Mouse (Mus musculus): ENCODE measurements at regions not wholly inside any gene's neighbourhood (a gene's known extent, or its start where the extent isn't known, plus 50 kb on each side); places are given as distances from the start of the nearest gene placed in this dataset.
"Not testable (repeated sequence)": the region's sequence is repeated elsewhere in the genome, so short reads cannot be mapped to it uniquely, and the experiment has no call there.

DNA sequence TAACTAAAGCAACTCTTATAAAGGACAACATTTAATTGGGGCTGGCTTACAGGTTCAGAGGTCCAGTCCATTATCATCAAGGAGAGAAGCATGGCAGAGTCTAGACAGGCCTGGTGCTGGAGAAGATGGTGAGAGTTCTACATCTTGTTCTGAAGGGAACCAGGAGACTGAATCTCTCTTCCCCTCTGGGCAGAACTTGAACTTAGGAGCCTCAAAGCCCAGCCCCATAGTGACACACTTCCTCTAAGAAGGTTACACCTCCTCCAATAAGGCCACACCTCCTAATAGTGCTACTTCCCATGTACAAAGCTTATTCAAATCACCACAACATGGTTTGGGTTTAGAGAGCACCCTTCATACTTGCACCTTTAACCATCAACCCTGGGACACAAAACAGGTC, 136.5 kb upstream of the Nabp1 start:
- no peak for ATAC-seq (replicated peaks; ENCODE audit: low FRiP score, poor library complexity, severe bottlenecking)

DNA sequence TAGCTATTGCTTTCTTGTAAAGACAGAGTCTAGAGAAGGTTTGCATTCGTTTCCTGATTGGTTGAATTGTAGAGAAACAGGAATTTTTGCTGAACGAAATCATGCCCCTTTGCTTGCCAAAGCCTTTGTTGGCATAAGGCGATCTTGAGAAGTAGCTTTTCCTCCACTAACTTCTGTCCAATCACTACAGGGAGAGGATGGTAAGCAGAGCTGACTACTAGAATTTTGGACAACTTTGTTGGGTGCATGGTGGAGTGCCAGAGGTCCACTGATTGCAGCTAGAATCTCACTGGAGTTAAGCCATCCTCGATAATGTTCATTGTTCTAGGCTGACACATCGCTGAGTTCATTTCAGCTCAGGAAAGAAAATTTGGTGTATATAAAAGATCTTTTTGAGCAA, 131.1 kb upstream of the Nabp1 start:
- ATAC-seq (replicated peaks; ENCODE audit: low FRiP score, poor library complexity, severe bottlenecking): no peak

DNA sequence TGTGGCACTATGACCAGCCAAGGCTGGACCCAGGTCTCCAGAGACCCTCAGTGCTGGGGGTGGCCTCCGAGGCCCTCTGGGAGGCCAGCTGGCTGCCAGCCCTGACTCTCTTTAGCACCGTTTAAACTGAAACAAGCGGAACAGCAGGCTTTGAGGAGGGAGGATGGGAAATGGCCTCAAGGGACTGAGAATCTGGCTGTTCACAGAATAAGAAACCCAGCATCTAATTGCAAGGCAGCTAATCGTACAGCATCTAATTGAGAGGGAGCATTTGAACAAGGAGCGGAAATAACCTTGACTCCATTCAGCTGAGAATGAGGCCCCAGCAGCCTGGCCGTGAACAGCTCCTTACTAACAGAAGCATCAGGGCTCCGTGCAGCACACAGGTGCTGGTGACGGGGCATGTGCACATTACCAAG, 129.2 kb upstream of the Nabp1 start:
- ATAC-seq (replicated peaks; ENCODE audit: low FRiP score, poor library complexity, severe bottlenecking): no peak

DNA sequence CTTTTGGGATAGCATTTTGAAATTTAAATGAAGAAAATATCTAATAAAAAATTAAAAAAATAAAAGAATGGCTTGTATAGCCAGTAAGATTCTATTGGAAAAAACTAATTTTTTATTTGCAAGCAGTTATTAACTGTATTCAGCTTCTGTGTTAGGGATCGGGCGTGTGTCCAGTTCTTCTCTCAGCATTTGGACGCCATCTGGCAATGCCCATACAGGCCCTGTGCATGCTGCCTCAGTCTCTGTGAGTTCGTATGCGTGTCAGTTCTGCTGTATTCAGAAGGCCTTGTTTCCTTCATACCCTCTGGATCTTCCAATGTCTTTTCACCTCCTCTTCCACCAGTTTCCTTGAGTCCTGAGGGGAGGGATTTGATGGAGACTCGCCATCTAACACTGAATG, 123.8 kb upstream of the Nabp1 start:
- ATAC-seq (replicated peaks; ENCODE audit: low FRiP score, poor library complexity, severe bottlenecking): no peak

DNA sequence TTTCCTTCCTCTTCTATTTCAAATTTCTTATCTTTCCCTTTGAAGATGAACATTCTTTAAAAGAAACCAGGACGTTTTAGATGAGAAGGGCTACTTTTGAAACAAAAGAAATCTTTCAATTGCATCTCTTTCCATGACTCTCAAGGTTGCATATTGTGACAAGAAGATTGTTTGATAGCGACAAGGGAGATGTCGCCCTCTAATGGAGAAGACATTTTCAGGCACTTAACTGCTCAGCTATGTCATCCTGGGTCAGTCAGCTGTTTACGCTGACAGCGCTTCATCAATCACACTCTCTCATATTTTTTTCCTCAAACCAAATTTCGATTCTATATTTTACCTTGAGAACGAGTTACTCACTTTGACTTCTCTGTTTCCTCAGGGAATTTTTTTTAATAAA, 122.2 kb upstream of the Nabp1 start:
- no peak for ATAC-seq (replicated peaks; ENCODE audit: low FRiP score, poor library complexity, severe bottlenecking)

DNA sequence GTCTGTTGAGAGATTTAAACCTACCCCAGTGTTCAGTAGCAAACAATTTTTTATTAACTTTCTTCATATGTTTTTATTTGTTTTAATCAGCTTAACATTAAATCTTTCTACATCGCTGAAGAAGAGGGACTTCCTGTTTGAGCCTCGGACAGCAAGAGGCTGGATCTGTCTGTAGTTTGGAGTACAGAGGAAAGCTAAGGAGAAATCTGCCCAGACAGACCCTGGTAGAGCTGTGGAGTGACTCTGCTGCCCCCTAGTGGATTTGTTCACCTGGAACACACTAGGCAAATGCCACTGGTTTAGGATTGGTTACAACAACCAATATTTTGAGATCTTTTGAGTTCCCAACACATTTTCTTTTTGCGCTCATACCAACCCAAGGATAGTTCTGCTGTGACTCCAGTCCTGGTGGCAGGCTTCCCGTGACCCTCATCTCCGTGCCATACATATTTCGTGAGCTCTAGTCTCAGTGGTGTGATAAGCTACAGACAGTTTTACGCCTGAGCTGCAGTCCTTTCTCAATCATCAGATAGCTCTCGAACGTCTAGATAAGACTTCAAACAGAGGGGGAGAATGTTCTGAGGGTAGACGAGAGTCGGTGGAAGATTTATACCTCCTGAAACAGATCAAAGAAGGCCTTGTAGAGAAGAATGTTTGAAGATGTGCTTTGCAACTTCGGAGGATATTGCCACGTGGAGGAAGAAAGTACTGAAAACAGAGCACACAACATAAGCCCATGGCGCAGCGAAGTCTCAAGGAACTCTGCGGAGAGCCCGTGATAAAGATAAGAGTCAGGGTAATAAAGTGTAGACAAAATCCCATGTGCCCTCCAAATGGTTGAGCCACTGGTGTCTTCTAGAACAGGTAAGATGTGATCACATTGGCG, 119.0 kb upstream of the Nabp1 start:
- ATAC-seq (replicated peaks; ENCODE audit: low FRiP score, poor library complexity, severe bottlenecking): peak; percentile 74

DNA sequence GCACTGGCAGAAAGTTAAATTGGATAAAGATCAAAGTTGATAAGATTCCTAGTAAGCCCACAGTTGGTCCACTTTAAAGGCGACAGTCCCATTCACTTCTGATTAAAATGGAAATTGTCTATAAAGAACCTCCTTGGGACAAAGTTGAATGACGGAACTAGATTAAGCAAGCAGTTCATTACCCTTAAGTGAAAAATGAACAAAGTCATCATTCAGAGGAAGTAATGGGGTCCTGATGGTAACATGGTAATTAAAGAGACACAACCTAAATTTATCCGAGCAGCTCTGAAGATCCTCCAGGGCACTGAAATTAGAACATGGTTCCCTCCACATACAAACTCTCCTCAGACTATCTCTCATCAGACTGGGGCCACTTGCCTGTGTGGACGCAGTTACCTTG, 116.4 kb upstream of the Nabp1 start:
- no peak for ATAC-seq (replicated peaks; ENCODE audit: low FRiP score, poor library complexity, severe bottlenecking)

DNA sequence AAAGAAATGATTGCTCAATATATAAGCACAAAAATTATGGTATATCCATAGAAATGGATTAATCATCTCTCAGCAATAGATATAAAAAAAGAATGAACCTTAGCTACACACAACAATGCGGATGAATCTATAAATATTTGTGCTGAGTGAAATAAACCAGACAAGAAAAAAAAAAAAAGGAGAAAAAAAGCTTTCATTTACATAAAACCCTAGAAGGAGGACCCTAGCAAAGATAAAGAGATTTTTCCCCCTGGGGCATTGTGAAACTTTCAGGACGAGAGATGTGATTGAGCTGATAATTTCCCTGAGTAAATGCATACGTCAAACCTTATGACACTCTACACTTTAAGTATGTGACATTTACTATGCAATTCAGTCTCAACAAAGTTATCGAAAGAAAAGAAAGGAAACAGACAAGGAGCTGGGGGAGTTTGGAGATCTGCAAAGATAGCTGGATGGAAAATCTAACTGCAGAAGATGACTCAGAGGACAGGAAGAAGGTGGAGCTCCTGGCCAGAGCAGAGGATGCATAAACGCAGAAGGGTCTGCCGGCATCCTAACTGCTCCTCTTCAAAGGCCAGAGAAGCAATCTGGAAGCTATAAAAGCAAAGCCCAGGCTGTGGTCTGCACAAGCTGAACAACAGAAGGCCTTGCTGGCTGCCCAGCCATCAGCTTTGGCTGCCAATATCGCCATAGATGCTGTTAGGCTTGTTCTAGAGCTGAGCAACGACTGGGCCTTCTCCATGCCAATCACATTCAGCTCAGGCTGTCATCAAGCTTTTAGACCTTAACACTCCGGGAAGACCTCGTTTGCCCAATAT, 115.6 kb upstream of the Nabp1 start:
- no peak for ATAC-seq (replicated peaks; ENCODE audit: low FRiP score, poor library complexity, severe bottlenecking)

DNA sequence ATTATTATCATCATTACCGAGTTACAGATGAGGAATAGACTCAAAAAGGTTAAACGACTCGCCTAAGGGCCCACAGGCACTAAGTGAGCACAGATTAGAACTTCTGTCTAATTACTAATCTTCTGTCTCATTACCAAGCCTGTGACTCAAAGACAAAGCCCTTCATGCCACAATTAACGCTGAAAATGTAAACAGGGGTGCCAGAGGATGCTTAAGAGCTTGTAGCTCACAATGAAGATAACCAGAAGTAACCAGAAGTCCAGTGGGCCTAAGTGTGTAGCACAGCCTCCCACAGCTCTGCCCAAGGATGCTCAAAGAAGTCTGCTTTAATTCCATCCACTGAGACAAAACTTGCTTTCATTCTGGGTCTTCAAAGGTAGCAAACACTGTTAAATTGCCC, 113.7 kb upstream of the Nabp1 start:
- ATAC-seq (replicated peaks; ENCODE audit: low FRiP score, poor library complexity, severe bottlenecking): no peak

DNA sequence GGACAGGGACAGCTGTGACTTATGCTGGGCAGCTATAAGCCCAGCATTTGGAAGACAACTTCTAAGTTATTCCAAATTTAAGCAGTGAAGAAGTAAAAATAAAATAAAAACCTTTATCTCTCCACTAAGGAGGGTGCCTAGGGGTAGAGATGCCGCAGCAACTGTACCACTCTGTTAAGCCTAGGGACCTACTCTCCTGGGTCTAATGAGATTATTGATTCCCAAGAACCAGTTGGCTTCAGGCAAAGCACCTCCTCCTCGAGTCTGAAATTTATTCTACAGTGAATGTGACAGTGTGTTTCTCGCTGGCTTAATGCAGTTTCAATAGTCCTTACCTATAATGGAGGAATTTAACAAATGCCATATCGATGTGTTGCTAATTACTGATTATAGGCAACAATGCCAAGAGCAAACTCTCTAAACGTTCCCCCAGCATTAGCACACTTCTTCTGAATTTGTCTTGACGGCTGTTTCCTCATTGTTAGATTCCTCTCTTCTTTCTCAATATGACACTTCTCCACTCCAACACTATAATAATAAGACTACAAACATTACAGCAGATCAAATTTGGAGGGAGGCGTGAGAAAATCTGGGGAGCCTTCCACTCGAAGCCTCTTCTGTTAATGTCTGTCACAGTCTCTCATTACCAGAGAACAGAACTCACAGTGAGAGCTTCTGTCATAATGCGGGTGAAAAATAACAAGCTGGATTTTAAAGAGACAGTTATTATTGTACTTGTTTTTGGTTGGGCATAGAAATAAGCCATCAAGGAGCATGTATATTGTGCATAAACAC, 112.6 kb upstream of the Nabp1 start:
- no peak for ATAC-seq (replicated peaks; ENCODE audit: low FRiP score, poor library complexity, severe bottlenecking)

DNA sequence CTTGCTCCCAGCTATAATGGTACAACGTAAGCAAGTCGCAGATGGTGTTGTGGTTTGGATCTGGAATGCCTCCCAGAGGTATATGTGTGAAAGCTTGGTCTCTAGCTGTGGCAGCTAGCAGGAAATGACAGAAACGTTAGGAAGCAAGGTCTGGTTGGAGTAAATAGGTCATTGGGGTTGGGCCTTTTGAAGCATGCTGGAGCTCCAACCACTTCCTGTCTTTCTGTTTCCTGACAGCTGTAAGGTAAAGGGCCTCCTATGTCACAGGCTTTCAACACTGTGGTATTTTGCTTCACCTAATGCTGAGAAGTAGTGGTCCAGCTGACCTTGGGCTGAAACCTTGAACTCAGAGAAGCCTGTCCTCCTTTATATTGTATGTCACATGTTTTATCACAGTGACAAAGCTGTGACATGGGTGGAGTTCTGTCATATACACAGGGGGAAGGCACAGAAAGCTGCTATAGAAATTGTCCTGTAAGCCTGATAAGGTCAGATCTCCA, 106.8 kb upstream of the Nabp1 start:
- ATAC-seq (replicated peaks; ENCODE audit: low FRiP score, poor library complexity, severe bottlenecking): no peak

DNA sequence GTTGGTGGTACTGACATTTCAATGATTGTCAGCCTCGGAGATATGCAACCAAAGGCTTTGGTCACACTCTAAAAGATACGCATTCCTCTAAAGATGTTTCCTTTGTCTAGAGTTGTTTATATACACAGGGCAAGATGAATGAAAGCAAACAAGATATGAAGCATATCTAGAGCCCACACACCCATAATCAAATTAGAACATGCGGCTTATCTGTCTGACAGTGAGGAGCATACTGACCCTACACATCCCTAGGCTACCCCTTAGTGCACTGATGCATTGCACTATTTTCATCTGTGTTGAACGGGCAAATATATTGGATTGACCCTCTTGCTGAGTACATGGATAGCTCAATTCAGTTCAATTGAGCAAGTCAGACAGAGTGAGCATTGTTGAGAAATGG, 105.6 kb upstream of the Nabp1 start:
- no peak for ATAC-seq (replicated peaks; ENCODE audit: low FRiP score, poor library complexity, severe bottlenecking)

DNA sequence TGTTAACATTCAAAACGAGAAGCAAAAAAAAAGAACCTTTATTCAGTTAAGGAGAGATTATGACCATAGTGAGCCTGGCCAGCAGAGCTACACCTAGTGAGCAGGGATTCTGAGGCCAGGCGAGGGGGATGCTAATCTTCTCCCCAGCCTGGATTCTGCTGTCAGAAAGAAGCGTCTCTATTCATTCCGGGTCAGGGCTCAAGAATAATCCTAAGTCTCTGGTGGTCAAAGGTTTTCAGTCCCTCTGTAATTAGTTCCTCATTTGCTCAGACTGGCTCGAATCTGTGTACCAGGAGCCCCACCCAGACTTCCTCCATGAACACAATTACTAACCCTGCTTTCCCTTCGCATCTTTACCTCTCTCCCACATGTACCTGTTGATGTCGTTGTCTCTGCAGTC, 101.8 kb upstream of the Nabp1 start:
- no peak for ATAC-seq (replicated peaks; ENCODE audit: low FRiP score, poor library complexity, severe bottlenecking)

DNA sequence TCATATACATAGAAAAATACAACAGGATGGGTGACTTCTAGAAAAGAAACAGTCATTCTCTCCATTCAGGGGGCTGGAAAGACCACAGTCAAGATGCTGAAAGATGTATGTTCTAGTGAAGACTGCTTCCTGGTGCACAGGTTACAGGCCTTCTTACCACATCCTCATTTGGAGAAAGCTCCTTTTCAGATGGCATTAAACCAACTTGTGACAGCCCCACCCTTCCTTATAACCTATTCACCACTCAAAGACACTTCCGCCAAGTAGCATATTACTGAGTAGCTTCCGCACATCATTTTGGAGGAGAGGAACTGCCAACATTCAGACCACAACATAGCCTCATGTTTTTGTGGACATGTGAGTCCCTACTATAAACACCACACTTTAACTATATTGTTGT, 99.5 kb upstream of the Nabp1 start:
- ATAC-seq (replicated peaks; ENCODE audit: low FRiP score, poor library complexity, severe bottlenecking): no peak

DNA sequence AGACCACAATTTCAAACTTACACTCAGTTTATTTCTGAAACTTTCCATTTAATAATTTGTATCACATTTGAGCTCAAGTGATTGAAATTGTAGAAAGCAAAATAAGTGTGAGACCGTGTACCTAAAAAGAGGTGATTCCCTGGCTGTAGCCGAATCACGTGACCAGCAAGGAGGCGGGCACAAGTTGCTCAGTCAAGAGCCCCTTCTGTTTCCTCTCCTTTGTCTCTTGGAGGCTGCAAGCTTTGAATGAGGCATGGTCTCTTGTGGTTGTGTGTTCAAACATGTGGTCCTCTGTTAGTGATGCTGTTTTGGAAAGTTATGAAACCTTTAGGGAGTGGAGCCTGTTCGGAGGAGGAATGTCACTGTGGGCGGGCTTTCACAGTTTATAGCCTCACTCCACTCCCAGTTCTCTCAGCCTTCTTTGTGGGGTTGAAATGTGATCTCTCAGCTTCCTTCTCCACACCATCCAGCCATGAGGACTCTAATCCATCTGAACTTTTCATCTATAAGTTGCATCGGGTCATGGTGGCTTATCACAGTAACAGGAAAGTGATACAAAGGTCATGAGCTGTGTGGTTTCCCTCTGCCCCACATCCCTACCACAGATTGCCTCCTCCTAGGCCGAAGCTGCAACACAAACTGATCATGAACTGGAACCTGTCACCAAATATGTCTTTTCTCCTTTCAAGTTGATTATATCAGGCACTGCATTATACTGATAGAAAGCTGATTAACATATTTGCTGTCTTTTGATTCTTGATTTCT, 94.3 kb upstream of the Nabp1 start:
- no peak for ATAC-seq (replicated peaks; ENCODE audit: low FRiP score, poor library complexity, severe bottlenecking)

DNA sequence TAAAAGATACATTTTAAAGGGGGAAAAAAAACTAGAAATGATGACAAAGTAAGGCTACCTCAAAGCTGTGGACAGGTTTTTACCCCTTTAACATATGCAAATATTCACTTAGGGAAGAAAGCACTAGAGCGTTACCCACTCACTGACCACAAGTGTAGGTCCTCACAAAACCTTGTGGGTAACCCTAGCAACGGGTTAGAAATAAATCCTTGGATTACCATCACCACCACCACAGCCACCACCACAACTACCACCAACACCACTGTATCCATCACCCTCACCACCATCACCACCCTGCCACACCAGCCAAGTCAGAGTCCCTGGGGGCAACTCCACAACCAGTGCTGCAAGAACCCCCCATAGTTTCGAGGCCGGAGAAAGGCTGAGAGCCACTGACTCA, 91.4 kb upstream of the Nabp1 start:
- ATAC-seq (replicated peaks; ENCODE audit: low FRiP score, poor library complexity, severe bottlenecking): no peak

DNA sequence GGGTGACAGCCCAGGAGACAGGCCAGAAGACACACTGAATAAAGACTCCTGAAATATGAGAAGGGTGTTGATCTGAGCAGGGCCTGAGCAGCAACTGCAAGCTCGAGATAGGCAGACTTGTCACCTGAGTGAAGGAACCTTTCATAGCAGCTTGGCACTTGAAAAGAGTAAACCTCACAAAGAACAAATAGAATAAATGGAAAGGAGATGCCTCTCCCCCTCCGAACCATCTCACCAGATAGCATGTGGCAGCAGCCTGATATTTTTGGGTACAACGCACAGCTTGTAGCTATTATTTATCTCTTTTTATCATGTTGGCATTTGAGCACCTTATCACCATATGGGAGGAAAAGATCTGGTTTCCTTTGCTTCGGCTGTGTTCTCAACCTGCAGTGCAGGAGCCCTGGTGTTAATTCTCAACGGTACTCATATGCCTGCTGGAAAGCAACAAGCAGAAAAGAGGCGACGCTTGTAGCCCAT, 88.0 kb upstream of the Nabp1 start:
- ATAC-seq (replicated peaks; ENCODE audit: low FRiP score, poor library complexity, severe bottlenecking): peak; percentile 52; the same call in 1 of the 2 replicates

DNA sequence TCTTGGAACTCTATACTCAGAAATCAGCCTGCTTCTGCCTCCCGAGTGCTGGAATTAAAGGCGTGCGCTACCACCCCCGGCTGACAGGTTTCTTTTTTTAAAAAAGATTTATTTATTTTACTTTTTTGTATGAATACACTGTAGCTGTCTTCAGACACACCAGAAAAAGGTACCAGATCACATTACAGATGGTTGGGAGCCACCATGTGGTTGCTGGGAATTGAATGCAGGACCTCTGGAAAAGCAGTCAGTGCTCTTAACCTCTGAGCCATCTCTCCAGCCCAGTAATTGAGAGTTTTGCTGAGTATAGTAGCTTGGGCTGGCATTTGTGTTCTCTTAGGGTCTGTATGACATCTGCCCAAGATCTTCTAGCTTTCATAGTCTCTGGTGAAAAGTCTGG, 78.4 kb upstream of the Nabp1 start:
- ATAC-seq (replicated peaks; ENCODE audit: low FRiP score, poor library complexity, severe bottlenecking): not testable (repeated sequence)

DNA sequence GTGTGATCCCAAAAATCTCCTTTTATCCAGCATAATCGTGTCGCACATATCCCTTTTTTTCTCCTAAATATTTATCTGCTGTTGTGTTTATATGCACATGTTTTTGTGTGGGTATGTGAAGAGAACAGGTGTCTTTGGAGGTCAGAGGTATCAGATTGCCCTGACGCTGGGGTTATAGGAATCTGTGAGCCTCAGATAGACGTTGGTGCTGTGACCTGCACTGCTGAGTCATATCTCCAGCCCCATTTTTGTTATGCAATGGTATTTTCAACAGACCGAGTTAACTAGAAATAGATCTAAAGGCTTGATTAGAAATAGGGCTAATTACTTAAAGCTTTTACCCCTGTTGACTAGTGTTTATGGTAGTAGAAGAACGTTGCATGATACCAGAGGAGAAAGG, 75.5 kb upstream of the Nabp1 start:
- ATAC-seq (replicated peaks; ENCODE audit: low FRiP score, poor library complexity, severe bottlenecking): no peak; the same call in 1 of the 2 replicates
